Mouse (Mus musculus): ENCODE measurements at regions not wholly inside any gene's neighbourhood (a gene's known extent, or its start where the extent isn't known, plus 50 kb on each side); places are given as distances from the start of the nearest gene placed in this dataset.

DNA sequence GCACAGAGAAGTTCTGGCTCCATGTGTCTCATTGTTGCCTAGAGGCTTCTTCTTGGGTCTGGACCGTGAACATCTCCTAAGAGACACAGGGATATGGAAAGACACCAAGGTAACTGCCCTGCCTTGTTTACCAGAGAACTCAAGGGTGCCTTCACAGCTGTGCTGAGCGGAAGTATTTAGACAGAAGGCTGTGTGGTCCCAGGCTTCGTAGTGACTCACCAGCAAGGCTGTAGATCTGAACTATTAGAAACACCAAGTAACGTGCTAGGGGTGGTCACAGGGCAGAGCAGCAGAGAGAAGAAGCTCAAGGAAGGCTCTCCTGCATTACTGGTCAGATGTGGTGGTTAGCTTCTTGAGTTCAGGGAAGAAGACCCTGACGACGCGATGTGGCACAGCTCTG is 51.6 kb upstream of the Lpp start:
- H3K4me1 ChIP-seq (ENCODE audit: control insufficient read depth, insufficient read depth, low read length), result peaks cover 5% of the 10 kb centered on the region; the same call in 1 of the 2 replicates
- TF ChIP-seq CTCF (IDR thresholded peaks at IDR 0.05; ENCODE audit: borderline replicate concordance, insufficient read depth, low read length), result no peak
- TF ChIP-seq POLR2A (IDR thresholded peaks at IDR 0.05; ENCODE audit: low read depth, low read length), result no peak
- H3K27ac ChIP-seq (ENCODE audit: insufficient read depth, low read length), result no peak overlapping the region
- H3K4me3 ChIP-seq (ENCODE audit: insufficient read depth, low read length), result no peak overlapping the region

DNA sequence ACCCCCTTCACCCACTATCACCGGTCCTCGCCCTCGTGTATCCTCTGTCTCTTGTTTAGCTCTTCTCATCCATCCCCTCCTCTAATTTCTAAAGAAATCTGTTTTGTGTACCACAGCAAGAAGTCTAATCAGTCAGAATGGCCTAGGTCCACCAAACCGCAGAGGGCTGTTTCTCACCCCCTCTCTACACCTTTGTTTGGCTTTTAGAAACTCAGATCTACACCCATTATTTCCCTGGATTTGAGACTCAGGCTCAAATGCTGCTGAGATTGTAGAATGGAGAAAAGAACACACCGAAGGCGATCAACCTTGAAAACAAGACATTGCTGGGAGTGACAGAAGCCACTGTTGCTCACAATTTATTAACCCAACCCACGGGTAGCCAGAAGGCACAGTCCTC is 52.7 kb upstream of the Lpp start:
- Histone ChIP-seq H3K4me1 (ENCODE audit: control insufficient read depth, insufficient read depth, low read length) (peaks cover 5% of the 10 kb centered on the region; the same call in 1 of the 2 replicates), H3K27ac (ENCODE audit: insufficient read depth, low read length) (no peak overlapping the region), H3K4me3 (ENCODE audit: insufficient read depth, low read length) (no peak overlapping the region)
- no peak for TF ChIP-seq CTCF (IDR thresholded peaks at IDR 0.05; ENCODE audit: borderline replicate concordance, insufficient read depth, low read length)
- no peak for TF ChIP-seq POLR2A (IDR thresholded peaks at IDR 0.05; ENCODE audit: low read depth, low read length)

DNA sequence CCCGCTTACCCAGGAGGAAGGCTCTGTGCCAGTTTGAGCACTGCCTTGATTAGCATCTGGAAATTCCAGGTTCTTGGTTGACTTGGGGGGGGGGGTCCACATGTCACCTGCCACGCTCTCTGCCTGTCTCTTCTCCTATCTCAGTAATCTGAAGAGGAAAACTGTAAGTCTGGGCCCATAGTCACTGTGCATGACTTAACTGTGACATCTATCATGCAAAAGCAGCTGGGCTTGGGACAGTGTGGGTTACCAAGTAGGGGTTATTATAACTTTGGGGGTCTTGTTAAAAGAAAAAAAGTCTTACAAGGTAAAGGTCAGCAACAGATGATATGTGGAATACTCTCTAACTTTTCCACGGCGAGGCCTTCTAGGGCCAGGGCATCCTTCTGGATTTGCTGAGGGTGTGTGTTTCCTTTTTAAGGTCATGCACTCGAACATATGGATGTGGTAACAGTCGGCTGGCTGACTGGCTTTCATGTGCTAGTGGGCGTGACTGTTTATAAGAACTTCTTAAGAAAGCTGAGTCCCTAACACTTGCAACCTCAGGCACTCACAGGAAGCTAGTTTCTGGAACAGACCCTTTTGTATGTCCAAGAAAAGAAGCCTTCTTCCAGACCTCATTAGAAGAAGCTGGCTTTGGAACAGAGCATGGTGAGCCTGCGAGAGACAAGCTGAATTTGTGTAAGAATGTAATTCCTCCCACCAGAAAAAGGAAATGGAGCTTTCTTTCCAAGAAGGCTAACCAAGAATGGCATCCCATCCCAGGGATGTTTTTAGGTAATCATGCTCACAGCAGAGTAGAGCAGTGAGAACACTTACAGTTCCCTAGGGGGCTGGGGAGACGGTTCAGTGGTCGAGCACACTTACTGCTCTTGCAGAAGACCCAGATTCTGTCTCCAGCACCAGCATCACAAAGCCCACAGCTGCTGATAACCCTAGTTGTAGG is 53.7 kb upstream of the Lpp start:
- peaks cover 5% of the 10 kb centered on the region; the same call in 1 of the 2 replicates for H3K4me1 ChIP-seq (ENCODE audit: control insufficient read depth, insufficient read depth, low read length)
- TF ChIP-seq CTCF (IDR thresholded peaks at IDR 0.05; ENCODE audit: borderline replicate concordance, insufficient read depth, low read length), result no peak
- TF ChIP-seq POLR2A (IDR thresholded peaks at IDR 0.05; ENCODE audit: low read depth, low read length), result no peak
- H3K27ac ChIP-seq (ENCODE audit: insufficient read depth, low read length), result peak overlapping the region; percentile 48
- no peak overlapping the region for H3K4me3 ChIP-seq (ENCODE audit: insufficient read depth, low read length)

DNA sequence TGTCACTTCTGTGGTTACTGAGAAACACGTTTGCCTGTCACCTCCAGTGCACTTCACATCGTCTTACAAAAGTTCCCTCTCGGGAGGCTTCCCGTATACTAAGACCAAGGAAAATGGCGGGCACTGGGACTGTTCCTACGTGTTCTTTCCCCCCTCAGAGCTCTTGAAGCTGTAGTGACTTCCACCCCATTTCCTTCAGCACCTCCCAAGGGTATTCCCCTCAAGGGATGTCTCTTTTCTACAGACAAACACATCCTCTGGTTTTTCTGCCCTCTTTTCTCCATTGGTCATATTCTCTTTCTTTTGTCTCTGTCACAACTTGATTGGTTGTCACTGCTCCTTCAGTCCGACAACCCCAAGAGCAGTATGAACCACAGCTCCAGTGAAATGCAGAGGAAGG is 54.9 kb upstream of the Lpp start:
- Histone ChIP-seq H3K27ac (ENCODE audit: insufficient read depth, low read length) (no peak overlapping the region), H3K4me3 (ENCODE audit: insufficient read depth, low read length) (no peak overlapping the region), H3K4me1 (ENCODE audit: control insufficient read depth, insufficient read depth, low read length) (peaks cover 5% of the 10 kb centered on the region; the same call in 1 of the 2 replicates)
- no peak for TF ChIP-seq CTCF (IDR thresholded peaks at IDR 0.05; ENCODE audit: borderline replicate concordance, insufficient read depth, low read length)
- TF ChIP-seq POLR2A (IDR thresholded peaks at IDR 0.05; ENCODE audit: low read depth, low read length), result no peak

DNA sequence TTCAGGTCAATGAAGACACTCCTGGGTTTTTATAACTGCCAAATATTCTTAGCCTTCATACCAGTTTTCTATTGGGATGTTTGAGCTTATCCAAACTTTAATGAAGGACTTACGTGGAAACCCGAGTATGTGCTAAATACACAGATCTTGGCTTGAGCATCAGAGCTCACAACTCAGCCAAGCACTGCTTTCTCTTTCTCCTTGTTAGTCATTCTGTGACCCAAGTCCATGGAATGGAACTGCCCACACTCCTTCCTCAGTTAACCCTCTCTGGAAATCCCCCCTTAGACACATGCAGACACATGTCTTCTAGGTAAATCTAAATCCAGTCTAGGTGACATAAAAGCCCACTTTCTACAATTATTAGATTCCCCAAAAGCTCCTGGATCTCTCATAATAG is 58.9 kb upstream of the Lpp start:
- H3K27ac ChIP-seq (ENCODE audit: insufficient read depth, low read length), result peak overlapping the region; percentile 64
- no peaks in the 10 kb centered on the region; the same call in 1 of the 2 replicates for H3K4me1 ChIP-seq (ENCODE audit: control insufficient read depth, insufficient read depth, low read length)
- no peak for TF ChIP-seq POLR2A (IDR thresholded peaks at IDR 0.05; ENCODE audit: low read depth, low read length)
- no peak for TF ChIP-seq CTCF (IDR thresholded peaks at IDR 0.05; ENCODE audit: borderline replicate concordance, insufficient read depth, low read length)
- no peak overlapping the region for H3K4me3 ChIP-seq (ENCODE audit: insufficient read depth, low read length)

DNA sequence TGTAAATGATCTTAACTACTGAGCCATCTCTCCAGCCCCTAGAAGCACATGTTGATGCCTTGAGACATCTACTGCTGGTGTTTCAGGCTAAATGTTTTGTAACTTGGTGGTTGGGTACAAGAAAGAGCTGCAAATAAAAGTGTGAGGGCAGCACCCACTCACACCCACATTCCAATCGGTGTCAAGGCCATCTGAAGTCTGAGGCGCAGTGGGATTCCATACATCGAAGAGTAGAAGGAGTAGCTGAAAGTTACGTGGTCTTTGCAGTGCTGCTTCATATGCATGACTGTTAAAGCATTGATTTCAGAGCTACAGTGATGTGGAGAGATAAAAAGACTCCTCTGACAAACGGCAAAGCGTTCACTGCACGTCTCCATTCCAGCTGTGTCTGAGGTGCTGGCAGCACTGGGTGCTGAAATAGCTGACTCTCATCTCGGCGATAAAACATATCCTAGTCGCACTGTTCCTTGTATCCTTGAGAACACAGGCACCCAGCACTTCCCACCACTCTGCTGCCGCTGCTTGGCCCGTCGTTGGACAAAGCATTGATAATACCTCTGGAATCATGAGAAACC is 61.8 kb upstream of the Lpp start:
- TF ChIP-seq CTCF (IDR thresholded peaks at IDR 0.05; ENCODE audit: borderline replicate concordance, insufficient read depth, low read length) (no peak), POLR2A (IDR thresholded peaks at IDR 0.05; ENCODE audit: low read depth, low read length) (no peak)
- Histone ChIP-seq H3K27ac (ENCODE audit: insufficient read depth, low read length) (no peak overlapping the region), H3K4me3 (ENCODE audit: insufficient read depth, low read length) (no peak overlapping the region), H3K4me1 (ENCODE audit: control insufficient read depth, insufficient read depth, low read length) (no peaks in the 10 kb centered on the region; the same call in 1 of the 2 replicates)

DNA sequence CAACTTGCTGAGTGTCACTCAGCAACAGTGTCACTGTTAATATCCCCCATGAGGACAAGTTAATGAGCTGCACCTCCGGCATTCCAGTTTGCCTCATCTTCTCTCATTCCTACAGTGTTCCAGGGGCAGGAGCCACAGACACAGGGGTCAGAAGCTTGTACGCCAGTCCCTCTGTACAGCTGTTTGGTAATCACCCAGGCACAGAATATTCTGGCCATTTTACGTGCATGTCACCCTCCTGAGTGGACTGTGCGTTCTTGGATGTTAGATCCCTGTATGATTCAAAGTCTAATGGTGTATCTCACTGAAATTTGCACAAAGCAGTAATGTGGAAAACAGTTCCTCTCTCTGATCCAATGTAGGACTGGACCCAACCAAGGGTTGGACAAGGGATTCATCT is 66.7 kb upstream of the Lpp start:
- Histone ChIP-seq H3K4me3 (ENCODE audit: insufficient read depth, low read length) (no peak overlapping the region), H3K4me1 (ENCODE audit: control insufficient read depth, insufficient read depth, low read length) (peaks cover 2% of the 10 kb centered on the region; the same call in 1 of the 2 replicates), H3K27ac (ENCODE audit: insufficient read depth, low read length) (no peak overlapping the region)
- TF ChIP-seq CTCF (IDR thresholded peaks at IDR 0.05; ENCODE audit: borderline replicate concordance, insufficient read depth, low read length) (no peak), POLR2A (IDR thresholded peaks at IDR 0.05; ENCODE audit: low read depth, low read length) (no peak)

DNA sequence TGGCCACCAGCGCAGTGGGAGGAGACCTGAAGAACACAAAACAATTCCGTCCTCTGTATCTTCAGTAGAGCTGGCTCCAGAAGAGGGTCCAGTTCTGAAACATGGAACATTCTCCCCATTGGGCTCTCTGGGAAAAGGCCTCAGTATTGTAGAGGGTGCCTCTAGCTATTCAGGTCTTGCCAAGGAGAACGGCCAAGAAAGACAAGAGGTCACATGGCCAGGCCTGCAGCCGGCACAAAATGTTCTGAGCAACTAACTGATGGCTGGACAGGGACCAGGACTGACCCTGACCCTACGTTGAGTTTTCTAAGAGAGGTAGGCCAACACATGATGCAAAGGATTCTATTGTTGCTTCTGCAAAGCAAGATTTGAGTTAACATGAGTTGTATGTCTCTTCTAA is 67.3 kb upstream of the Lpp start:
- Histone ChIP-seq H3K4me1 (ENCODE audit: control insufficient read depth, insufficient read depth, low read length) (peaks cover 2% of the 10 kb centered on the region; the same call in 1 of the 2 replicates), H3K4me3 (ENCODE audit: insufficient read depth, low read length) (no peak overlapping the region), H3K27ac (ENCODE audit: insufficient read depth, low read length) (no peak overlapping the region)
- no peak for TF ChIP-seq CTCF (IDR thresholded peaks at IDR 0.05; ENCODE audit: borderline replicate concordance, insufficient read depth, low read length)
- no peak for TF ChIP-seq POLR2A (IDR thresholded peaks at IDR 0.05; ENCODE audit: low read depth, low read length)

DNA sequence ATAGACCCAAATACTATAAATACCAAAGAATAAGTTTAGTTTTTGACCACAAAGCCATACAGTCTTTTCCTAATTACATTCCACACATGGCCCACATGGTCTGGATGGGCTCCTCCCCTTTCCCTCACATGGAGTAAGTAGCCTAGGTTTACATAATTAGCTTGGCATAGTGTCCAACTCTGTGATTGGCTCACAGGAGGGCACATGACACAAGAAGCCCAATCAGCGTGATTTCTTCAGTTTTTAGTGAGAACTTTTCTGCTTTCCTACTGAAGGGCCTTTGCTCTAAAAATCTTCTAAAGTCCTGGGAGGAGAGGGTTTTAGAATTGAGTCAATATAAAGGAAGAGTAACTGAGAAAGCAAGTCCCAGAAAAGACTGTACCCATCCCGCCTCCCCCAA is 68.4 kb upstream of the Lpp start:
- peaks cover 2% of the 10 kb centered on the region; the same call in 1 of the 2 replicates for H3K4me1 ChIP-seq (ENCODE audit: control insufficient read depth, insufficient read depth, low read length)
- no peak overlapping the region for H3K27ac ChIP-seq (ENCODE audit: insufficient read depth, low read length)
- H3K4me3 ChIP-seq (ENCODE audit: insufficient read depth, low read length), result no peak overlapping the region
- no peak for TF ChIP-seq CTCF (IDR thresholded peaks at IDR 0.05; ENCODE audit: borderline replicate concordance, insufficient read depth, low read length)

Measured in embryonic fibroblast, embryonic 13.5 days (primary cell).